Mouse (Mus musculus): ENCODE results near the gene Rasd1.

GRCm38 (mm10) chr11:59939821-59940220, 24.9 kb downstream of the Rasd1 start:
- TF ChIP-seq CTCF (IDR thresholded peaks at IDR 0.05; ENCODE audit: low read depth) (no peak), EP300 (IDR thresholded peaks at IDR 0.05; ENCODE audit: low read depth) (no peak)

Data from liver, embryonic 14.5 days (tissue).